ENCODE assay signal across 19 mouse cellular contexts in genomic region chr16:29597122-29597521, GRCm38 (mm10). TPM values are rescaled to one million over a fixed set of nuclear protein-coding genes. Genes with fewer than 3 reads are reported as not detected.
"Had no signal": no experiment of that assay in that cellular context is flagged by ENCODE, and none has a peak within 500 bp of the region (broad histone marks: within the 10 kb centered on the region; RNA-seq: fewer than 3 reads in every experiment).

No protein-coding gene starts in this region.

- DNase-seq: lung, embryonic 14.5 days; lung, postnatal 10 days; lung, postnatal 4 days; midbrain, embryonic 14.5 days; retina, postnatal 1 day; right cerebral cortex, adult 18-20 months; right cerebral cortex, postnatal 25 days; right cerebral cortex, postnatal 4 days; spleen, adult 18-20 months; thymus, adult 18-20 months; thymus, postnatal 14 days; thymus, postnatal 36 days had no signal

- H3K4me3 ChIP-seq: midbrain, embryonic 10.5 days; midbrain, embryonic 12.5 days; myocyte; neural tube, embryonic 13.5 days; neural tube, embryonic 15.5 days had no signal

- H3K9me3 ChIP-seq: midbrain, embryonic 10.5 days; midbrain, embryonic 12.5 days; neural tube, embryonic 13.5 days; neural tube, embryonic 15.5 days had no signal

- H3K27ac ChIP-seq: midbrain, embryonic 10.5 days; midbrain, embryonic 12.5 days; neural tube, embryonic 13.5 days; neural tube, embryonic 15.5 days had no signal

- H3K4me1 ChIP-seq: midbrain, embryonic 10.5 days; midbrain, embryonic 12.5 days; neural tube, embryonic 13.5 days; neural tube, embryonic 15.5 days had no signal

- H3K9ac ChIP-seq: lung, embryonic 14.5 days; midbrain, embryonic 12.5 days; neural tube, embryonic 13.5 days; neural tube, embryonic 15.5 days had no signal

RNA-seq across cellular contexts. Expression of gene Atp13a4, which starts 52.5 kb away (rescaled TPM):
- total RNA-seq: megakaryocyte, adult 5-6 weeks; megakaryocyte-erythroid progenitor cell, adult 5-6 weeks had no signal
